Comparison of ENCODE assay signal across 35 mouse cellular contexts in the genomic region with DNA sequence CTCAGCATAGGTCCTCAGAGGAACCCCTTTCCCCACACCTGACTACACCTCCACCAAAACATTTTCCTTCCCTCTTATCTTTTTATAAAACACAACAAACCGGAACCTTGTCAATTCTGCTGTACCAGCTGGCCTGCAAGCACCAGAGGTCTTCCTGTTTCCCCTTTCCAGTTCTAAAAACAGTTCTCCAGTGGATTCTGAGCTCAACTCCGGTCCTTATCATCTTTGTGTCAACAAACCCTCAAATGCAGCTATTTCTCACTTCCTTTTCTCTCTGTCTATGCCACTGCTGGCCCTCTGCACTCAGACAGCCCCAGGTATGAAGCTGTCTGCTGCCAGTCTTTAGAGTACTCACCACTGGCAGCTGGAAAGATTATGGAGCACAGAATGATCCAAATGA. TPM values are rescaled to one million over a fixed set of nuclear protein-coding genes. Genes with fewer than 3 reads are reported as not detected.
DNase-seq lines count a peak whose midpoint lies in the region; ATAC-seq and TF ChIP-seq lines count a peak whose summit lies in the region.
"Had no signal": no experiment of that assay in that cellular context is flagged by ENCODE, and none has a peak within 500 bp of the region (broad histone marks: within the 10 kb centered on the region; RNA-seq: fewer than 3 reads in every experiment).

No protein-coding gene starts in this region.

- TF ChIP-seq CTCF in lung, embryonic 14.5 days (IDR thresholded peaks at IDR 0.05; ENCODE audit: low read depth), result no peak

- no peak overlapping the region for H3K27ac ChIP-seq in heart, embryonic 12.5 days (ENCODE audit: poor library complexity, severe bottlenecking)
- no peak overlapping the region for H3K27ac ChIP-seq in lung, embryonic 14.5 days (ENCODE audit: low read depth)
- H3K27ac ChIP-seq: embryonic facial prominence, embryonic 10.5 days; embryonic facial prominence, embryonic 15.5 days; forebrain, embryonic 13.5 days; hindbrain, embryonic 12.5 days; kidney, postnatal 0 days; liver, embryonic 13.5 days; lung, embryonic 15.5 days; midbrain, embryonic 13.5 days had no signal

- DNase-seq in heart, postnatal 14 days, result no peak
- peak; percentile 11 for DNase-seq in lung, embryonic 14.5 days
- DNase-seq in lung, adult 18-20 months, result no peak
- DNase-seq in spleen, adult 12 weeks (ENCODE audit: low spot score), result no peak
- DNase-seq: adrenal gland, adult 2 months; adrenal gland, postnatal 36 days; cerebellum, adult 2 months; cerebellum, postnatal 14 days; gastrocnemius, postnatal 10 days; heart, adult 11 months; kidney, adult 8-10 months; kidney, postnatal 4 days; layer of hippocampus, postnatal 36 days; left cerebral cortex, postnatal 4 days; liver, embryonic 13.5 days; lung, postnatal 4 days; thymus, postnatal 14 days had no signal

- H3K9me3 ChIP-seq in heart, embryonic 12.5 days (replicated peaks), result no peaks in the 10 kb centered on the region
- no peaks in the 10 kb centered on the region for H3K9me3 ChIP-seq in lung, embryonic 14.5 days (ENCODE audit: low read depth, low read length)
- H3K9me3 ChIP-seq: embryonic facial prominence, embryonic 15.5 days; liver, embryonic 13.5 days; lung, embryonic 15.5 days; midbrain, embryonic 13.5 days had no signal

- peak; percentile 68; the same call in 1 of the 2 replicates for ATAC-seq in heart, embryonic 12.5 days (ENCODE audit: insufficient number of reproducible peaks, low FRiP score)
- ATAC-seq in lung, embryonic 14.5 days (ENCODE audit: insufficient read depth), result no peak; the same call in 1 of the 2 replicates
- peak; percentile 42 for ATAC-seq in granulocyte monocyte progenitor cell, adult 5-6 weeks (replicated peaks; ENCODE audit: poor library complexity, severe bottlenecking)
- ATAC-seq in erythroblast, adult 5-6 weeks (replicated peaks; ENCODE audit: low FRiP score, poor library complexity, severe bottlenecking), result no peak
- ATAC-seq: activated CD4-positive, CD25-positive, alpha-beta regulatory T cell, adult 4 months; forebrain, embryonic 13.5 days; intestine, embryonic 16.5 days; midbrain, embryonic 13.5 days had no signal

- no peaks in the 10 kb centered on the region for H3K36me3 ChIP-seq in heart, embryonic 12.5 days
- no peaks in the 10 kb centered on the region for H3K36me3 ChIP-seq in lung, embryonic 14.5 days (ENCODE audit: insufficient read depth)
- H3K36me3 ChIP-seq: embryonic facial prominence, embryonic 10.5 days; embryonic facial prominence, embryonic 15.5 days; hindbrain, embryonic 12.5 days; liver, embryonic 13.5 days; lung, embryonic 15.5 days; midbrain, embryonic 13.5 days had no signal

- H3K4me3 ChIP-seq in heart, embryonic 12.5 days, result no peak overlapping the region
- no peak overlapping the region for H3K4me3 ChIP-seq in lung, embryonic 14.5 days (ENCODE audit: low read depth, low read length)
- H3K4me3 ChIP-seq: embryonic facial prominence, embryonic 10.5 days; embryonic facial prominence, embryonic 15.5 days; forebrain, embryonic 13.5 days; hindbrain, embryonic 12.5 days; liver, embryonic 13.5 days; lung, embryonic 15.5 days; midbrain, embryonic 13.5 days had no signal

- H3K4me1 ChIP-seq in heart, embryonic 12.5 days (replicated peaks), result peaks cover 11% of the 10 kb centered on the region
- 0 out of 2 replicates have a peak, but pooled peaks cover 4% of the 10 kb centered on the region for H3K4me1 ChIP-seq in lung, embryonic 14.5 days (ENCODE audit: insufficient read depth)
- H3K4me1 ChIP-seq: embryonic facial prominence, embryonic 10.5 days; embryonic facial prominence, embryonic 15.5 days; forebrain, embryonic 13.5 days; hindbrain, embryonic 12.5 days; midbrain, embryonic 13.5 days had no signal

- H3K9ac ChIP-seq in heart, embryonic 12.5 days, result no peak overlapping the region
- no peak overlapping the region for H3K9ac ChIP-seq in lung, embryonic 14.5 days
- H3K9ac ChIP-seq: embryonic facial prominence, embryonic 15.5 days; forebrain, embryonic 13.5 days; hindbrain, embryonic 12.5 days; liver, embryonic 13.5 days; lung, embryonic 15.5 days; midbrain, embryonic 13.5 days had no signal

- no peaks in the 10 kb centered on the region for H3K27me3 ChIP-seq in heart, embryonic 12.5 days (replicated peaks)
- no peaks in the 10 kb centered on the region for H3K27me3 ChIP-seq in lung, embryonic 14.5 days (ENCODE audit: insufficient read depth, low read length)
- H3K27me3 ChIP-seq: embryonic facial prominence, embryonic 15.5 days; hindbrain, embryonic 12.5 days; liver, embryonic 13.5 days; lung, embryonic 15.5 days; midbrain, embryonic 13.5 days had no signal

- intact Hi-C loops in heart, postnatal 14 days (cut with DNase I), result no loop called here

- WGBS in heart, embryonic 12.5 days, result 5% methylated on average over 2 of the region's 2 CpGs
- 7% methylated on average over 2 of the region's 2 CpGs for WGBS in lung, embryonic 14.5 days

- H3K4me2 ChIP-seq in heart, embryonic 12.5 days, result peak overlapping the region; percentile 17; the same call in 1 of the 2 replicates
- H3K4me2 ChIP-seq in lung, embryonic 14.5 days, result no peak overlapping the region
- H3K4me2 ChIP-seq: embryonic facial prominence, embryonic 15.5 days; forebrain, embryonic 13.5 days; hindbrain, embryonic 12.5 days; liver, embryonic 13.5 days; lung, embryonic 15.5 days; midbrain, embryonic 13.5 days had no signal

RNA-seq across cellular contexts. Expression of gene A930009A15Rik, which starts 39.0 kb away (rescaled TPM):
- polyA plus RNA-seq in heart, embryonic 12.5 days (2016; fragmentation: Nextera tagmentation; extraction: Ambion mirVana), result not detected in 2 replicates
- not detected for total RNA-seq in heart, postnatal 14 days (2021)
- polyA plus RNA-seq in lung, embryonic 14.5 days (2014; fragmentation: Nextera tagmentation; extraction: Ambion mirVana), result not detected in 2 replicates
- not detected in 2 replicates for total RNA-seq in granulocyte monocyte progenitor cell, adult 5-6 weeks (2014; fragmentation: Nextera tagmentation)
- total RNA-seq in granulocyte monocyte progenitor cell, adult 5-6 weeks (2017), result not detected in 2 replicates
- total RNA-seq in erythroblast, adult 5-6 weeks (2015; ENCODE audit: low replicate concordance), result not detected in 2 replicates
- total RNA-seq in erythroblast, adult 5-6 weeks (2017; ENCODE audit: low replicate concordance), result not detected in 2 replicates
- total RNA-seq: adrenal gland, adult 2 months; adrenal gland, postnatal 36 days; gastrocnemius, postnatal 10 days; heart, postnatal 25 days; megakaryocyte-erythroid progenitor cell, adult 5-6 weeks; monocyte, adult 5-6 weeks had no signal
- polyA plus RNA-seq: activated CD4-positive, CD25-positive, alpha-beta regulatory T cell, adult 4 months; adrenal gland, adult 2 months; embryonic facial prominence, embryonic 10.5 days; embryonic facial prominence, embryonic 15.5 days; intestine, embryonic 16.5 days; kidney, postnatal 0 days; limb, embryonic 14.5 days; liver, embryonic 13.5 days; lung, embryonic 15.5 days; small intestine, adult 2 months; stomach, embryonic 16.5 days had no signal

RNA-seq across cellular contexts. Expression of gene Lgr5, which starts 56.8 kb away (rescaled TPM):
- polyA plus RNA-seq in heart, embryonic 12.5 days (2016; fragmentation: Nextera tagmentation; extraction: Ambion mirVana), result 0.59 and 0.65 TPM in 2 replicates
- under 1 TPM; 0.17 to 0.20 TPM for total RNA-seq in heart, postnatal 14 days (2021)
- polyA plus RNA-seq in lung, embryonic 14.5 days (2014; fragmentation: Nextera tagmentation; extraction: Ambion mirVana), result 2.4 and 3.5 TPM in 2 replicates
- not detected in 2 replicates for total RNA-seq in granulocyte monocyte progenitor cell, adult 5-6 weeks (2014; fragmentation: Nextera tagmentation)
- total RNA-seq in granulocyte monocyte progenitor cell, adult 5-6 weeks (2017), result not detected in 2 replicates
- not detected in 2 replicates for total RNA-seq in erythroblast, adult 5-6 weeks (2015; ENCODE audit: low replicate concordance)
- not detected in 2 replicates for total RNA-seq in erythroblast, adult 5-6 weeks (2017; ENCODE audit: low replicate concordance)
- total RNA-seq: monocyte, adult 5-6 weeks had no signal

Comparison
In these comparisons a context has a peak if more than half of its experiments do, and no peak if none do; other contexts are left out.
1. ATAC-seq: peak in heart, embryonic 12.5 days (single experiment) and granulocyte monocyte progenitor cell, adult 5-6 weeks (single experiment); none in lung, embryonic 14.5 days (single experiment) and erythroblast, adult 5-6 weeks (single experiment).